Mouse (Mus musculus): ENCODE results near the gene Qpctl.

Gene Qpctl

DNA sequence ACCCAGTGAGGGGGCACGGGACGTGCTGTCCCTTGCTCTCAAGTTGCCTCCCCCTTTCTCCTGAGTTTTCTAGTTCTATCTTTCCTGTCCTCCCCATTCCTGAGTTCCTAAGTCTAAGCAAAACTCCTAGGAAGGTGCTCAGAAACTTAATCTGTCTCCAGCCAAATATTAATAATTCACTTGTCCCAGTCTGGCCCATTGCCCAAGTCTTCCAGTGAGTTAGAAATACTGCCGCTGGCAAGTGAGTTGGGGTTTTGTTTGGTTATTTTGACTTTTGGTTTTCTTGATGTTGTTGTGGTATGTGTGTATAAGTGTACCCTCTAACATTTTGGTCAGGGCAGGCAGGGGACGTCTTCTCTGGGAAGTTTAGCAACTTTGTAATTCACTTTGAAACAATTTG lies 27.4 kb downstream of the Qpctl start:
- no peak for DNase-seq (ENCODE audit: low read depth)

DNA sequence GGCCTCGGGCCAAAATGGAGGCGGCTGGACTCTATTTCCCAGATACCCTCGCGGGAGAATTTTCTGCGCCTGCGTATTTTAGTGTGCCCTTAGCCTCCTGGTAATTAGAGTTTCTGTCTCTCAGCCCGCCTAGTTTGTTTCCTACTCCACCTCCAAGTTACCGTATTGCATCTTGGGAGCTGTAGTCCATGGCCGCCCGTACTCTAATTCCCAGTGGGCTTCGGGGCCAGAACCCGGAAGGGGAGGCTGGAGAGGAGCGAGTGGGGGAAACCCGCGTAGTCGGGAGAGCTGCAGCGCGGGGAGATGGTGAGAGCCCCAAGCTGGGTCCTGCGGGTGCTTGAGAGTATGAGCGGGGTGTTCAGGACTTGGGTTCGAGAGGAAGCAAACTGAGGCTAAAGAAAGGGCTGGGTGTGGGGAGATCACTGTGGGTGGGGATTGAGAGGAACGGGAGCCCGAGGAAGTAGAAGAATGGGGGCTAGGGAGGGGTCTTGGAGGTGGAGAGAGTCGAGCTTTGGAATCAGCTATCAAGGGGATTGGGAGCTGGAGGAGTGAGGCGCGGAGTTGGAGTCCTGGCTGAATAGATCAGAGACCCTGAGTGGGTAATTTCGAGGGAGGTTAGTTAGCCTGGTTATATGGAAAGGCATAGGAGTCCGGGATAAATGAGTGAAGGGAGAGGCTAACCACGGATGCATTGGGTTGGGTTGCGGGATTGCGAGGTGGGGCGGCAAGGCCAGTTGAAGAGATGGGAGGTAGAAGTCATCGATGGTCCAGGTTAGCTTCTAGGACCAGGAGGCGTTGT lies 29.3 kb downstream of the Qpctl start, which contains the start of gene Fbxo46:
Gene Fbxo46 (plus strand): TSS at position 229 of the 799 bp plus-strand sequence.
- peak; percentile 99 for DNase-seq (ENCODE audit: low read depth)

DNA sequence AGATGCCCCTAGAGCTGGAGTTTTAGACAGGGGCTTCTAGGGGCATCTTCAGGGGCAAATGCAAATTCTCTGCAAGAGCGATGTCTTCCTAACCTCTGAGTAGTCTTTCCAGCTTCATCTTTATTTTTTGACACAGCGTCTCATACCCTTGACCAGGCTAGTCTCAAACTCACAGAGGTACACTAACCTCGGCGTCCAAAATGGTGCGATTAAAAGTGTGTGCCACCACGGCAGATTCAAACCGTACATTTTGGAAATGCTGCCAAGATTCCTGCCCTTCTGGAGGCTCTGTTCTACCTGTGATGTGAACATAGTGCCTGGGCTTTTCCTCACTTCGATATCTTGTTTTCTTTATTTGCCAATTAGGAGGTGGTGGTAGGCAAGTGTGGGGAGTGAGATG lies 30.0 kb downstream of the Qpctl start:
- no peak for DNase-seq (ENCODE audit: low read depth)

DNA sequence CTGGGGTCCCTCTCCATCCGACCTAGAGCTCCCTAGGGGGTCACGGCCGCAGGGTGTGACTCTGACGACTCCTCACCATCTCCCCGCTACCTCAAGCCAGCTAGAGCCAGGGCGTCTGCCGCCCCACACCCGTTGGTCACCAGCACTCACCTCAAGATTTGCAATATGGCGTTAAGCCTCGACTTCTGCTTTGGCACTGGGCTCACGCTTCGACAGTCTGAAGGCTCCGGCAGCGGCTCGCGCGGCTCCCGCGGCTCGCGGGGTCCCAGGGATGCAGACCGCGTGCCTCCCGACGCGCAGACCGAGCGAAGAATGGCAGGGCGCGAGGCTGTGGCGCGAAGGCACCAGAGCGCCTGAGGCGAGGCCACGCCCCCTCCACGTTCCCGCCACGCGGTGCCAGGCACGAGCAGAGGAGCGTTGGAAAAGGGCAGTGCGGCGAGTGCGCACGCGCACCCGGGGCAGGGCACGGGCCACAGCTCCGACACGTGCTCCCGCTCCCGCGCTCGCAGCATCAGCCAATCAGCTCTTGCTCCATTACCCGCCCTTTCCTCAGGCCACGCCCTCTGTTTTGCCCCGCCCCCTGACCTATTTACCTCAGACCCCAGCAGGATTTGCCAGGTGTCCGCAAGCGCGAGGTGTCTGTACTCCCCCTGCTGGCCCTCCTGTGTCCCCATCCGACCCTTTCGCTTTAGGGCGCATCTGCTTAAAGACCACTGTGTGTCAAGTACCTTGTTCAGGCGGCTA lies 30.9 kb downstream of the Qpctl start, which contains the start of gene Gm4969:
Gene Gm4969 (minus strand): TSS at position 341 of the 744 bp plus-strand sequence.
- DNase-seq (ENCODE audit: low read depth) = peak; percentile 54

DNA sequence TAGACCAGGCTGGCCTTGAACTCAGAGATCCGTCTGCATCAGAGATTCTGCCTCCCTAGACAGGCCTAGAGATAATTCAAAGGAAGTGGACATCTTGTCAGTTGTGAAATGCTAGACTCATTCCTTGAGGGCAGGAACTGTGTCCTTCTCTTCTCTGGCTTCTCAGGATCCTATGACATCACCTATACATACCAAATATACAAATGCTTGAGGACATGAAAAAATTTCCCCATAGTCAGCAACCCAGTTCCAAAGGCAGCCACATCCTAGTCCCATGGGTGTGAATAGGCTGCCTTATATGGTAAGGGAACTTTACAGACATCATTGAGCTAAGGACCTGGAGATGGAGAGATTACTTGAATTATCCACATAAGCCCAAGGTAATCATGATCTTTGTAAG lies 39.5 kb downstream of the Qpctl start:
- no peak for DNase-seq (ENCODE audit: low read depth)

DNA sequence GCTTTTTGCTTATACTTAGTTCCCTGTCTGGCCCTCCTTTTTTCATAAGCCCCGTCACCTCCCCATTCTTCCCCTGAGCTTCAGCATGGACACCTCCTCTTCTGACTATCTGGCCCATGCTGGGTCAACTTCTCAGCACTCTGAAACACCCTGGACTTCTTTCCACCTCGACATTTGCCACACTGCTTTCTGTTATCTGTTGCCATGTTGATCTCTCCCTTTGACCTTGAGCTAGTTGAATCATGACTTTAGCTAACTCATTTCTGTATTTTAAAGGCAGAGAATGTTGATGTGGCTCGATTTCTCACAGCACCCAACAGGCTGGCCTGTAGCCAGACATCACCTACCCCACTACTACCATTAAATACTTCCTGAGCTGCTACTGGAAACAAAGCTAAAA lies 41.7 kb downstream of the Qpctl start:
- DNase-seq (ENCODE audit: low read depth) = no peak

DNA sequence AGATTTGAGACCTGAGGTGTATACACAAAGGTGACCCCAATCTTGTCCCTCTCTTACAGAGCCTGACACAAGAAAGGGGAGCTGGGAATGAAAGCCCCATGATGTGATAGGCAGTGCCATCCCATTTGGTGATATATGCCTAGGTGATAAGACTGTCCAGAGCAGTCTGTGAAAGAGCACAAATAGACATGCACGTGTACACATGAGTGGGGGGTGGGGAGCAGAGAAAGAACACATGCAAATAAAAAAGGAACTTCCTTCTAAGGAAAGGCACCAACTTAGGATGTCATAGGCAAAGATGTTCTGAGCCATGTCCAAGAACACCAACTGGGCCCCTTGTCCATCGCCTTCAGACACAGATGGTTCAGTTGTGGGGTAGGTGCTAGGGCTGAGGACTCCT lies 44.6 kb downstream of the Qpctl start:
- DNase-seq (ENCODE audit: low read depth) = no peak

DNA sequence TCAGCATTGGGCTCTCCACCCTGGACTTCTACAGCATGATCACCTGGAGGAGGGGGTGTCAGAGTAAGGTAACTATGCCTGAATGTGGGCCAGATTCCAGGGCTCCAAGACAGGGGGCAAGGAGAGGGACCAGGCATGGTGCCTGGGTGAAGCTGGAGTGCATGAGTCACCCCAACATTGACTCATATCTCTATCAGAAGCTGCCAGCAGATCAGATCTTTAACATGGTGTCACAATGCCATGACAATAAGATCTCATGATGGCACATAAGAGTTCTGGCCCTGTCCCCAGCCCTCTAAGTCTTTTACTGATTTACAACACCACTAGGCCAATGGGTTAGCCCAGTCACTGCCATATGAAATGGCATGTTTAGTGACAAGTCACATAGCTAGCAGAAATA lies 45.4 kb downstream of the Qpctl start:
- DNase-seq (ENCODE audit: low read depth) = no peak

DNA sequence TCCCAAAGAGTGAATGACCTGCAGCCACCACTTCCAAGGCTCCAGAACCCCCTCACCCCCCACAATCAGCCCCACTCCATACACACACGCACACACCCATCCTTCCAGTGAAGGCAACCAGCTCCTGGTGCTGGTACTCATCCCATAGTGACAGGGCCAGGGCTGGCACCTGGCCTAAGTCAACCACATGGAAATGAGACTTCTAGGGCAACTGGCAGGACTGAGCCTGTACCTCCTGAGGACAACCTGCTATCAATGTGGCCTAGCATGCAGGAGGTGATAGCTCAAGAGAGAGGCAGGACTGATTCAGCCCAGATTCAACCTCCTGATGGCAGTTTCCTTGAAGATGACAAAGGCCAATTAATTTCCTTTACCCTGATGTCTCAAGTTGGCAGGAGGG lies 48.8 kb downstream of the Qpctl start:
- no peak for DNase-seq (ENCODE audit: low read depth)

DNA sequence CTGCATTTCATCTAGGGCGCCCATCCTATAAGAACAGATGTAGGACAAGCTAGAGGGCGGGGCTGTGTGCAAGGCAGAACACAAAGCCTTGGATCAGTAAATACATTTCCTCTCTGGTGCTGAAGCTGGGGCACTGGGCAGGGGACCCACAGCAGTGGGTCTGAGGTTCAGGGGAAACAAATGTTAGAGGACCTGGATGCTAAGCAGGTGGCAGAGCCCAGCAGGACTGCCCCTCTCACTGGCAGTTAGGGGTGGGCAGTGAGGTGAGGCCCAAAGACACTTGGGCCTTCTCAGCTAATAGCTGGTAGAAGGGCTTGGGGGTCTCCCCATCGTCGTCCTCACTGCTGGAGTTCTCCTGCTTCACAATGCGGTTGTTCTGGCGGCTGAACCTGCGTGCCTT lies 50.3 kb downstream of the Qpctl start:
- DNase-seq (ENCODE audit: low read depth) = no peak

DNA sequence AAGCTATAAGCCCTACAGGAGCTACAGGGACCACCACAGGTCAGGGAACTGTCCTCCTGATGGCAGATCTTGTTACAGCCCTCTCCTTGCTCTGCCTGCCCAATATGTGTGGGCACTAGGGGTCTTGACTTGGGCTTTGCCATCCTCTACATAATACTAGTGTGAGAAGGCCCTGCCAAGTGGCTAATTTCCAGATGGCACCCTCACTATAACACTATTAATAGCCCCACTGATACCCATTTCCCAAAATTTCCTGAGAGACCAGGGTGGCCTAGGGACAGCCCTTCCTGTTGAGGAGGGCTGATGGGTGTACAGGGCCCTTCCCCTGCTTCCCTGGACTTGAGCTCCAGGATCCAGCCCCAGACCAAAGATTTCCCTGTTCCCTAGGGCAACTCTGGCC lies 51.2 kb downstream of the Qpctl start:
- DNase-seq (ENCODE audit: low read depth) = no peak

DNA sequence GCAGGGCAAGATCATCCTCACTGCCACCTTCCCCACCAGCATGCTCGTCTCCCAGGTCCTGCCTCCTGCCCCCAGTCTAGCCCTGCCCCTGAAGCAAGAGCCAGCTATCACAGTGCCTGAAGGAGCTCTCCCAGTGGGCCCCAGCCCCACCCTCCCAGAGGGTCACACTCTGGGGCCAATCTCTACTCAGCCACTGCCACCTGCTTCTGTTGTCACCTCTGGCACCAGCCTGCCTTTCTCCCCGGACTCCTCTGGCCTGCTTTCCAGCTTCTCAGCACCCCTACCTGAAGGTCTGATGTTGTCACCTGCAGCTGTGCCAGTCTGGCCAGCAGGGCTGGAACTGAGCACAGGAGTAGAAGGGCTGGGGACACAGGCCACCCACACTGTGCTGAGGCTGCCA lies 51.9 kb downstream of the Qpctl start:
- DNase-seq (ENCODE audit: low read depth) = no peak

DNA sequence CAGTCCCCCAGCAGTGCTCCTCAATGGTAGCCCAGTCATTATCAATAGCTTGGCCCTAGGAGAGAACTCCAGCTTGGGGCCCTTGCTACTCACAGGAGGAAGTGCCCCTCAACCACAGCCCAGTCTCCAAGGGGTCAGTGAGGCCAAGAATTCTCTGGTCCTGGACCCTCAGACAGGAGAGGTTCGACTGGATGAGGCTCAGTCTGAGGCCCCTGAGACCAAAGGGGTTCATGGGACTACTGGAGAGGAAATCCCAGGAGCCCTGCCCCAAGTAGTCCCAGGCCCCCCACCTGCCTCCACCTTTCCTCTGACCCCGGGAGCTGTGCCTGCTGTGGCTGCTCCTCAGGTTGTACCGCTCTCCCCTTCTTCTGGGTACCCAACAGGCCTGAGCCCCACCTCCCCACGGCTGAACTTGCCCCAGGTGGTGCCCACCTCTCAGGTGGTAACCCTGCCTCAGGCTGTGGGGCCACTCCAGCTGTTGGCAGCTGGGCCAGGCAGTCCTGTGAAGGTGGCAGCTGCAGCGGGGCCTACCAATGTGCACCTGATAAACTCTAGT lies 52.6 kb downstream of the Qpctl start:
- DNase-seq (ENCODE audit: low read depth) = no peak

DNA sequence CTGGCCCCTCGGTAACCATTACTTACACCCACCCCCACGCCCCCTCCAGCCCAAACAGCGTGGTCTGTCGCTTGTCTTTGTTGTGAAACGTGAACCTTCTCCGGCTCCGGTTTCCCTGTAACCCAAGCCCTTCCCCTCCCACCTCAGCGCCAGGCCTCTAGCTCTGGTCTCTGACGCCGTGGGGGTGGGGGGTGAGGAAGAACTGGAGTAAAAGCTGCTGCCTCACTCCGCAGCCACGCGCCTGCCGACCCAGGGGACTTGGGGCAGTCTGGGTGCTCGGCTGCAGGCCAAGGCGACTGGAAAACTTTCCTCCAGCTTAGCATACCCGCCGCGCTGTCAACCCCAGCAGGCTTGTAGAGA lies 53.4 kb downstream of the Qpctl start:
- no peak for DNase-seq (ENCODE audit: low read depth)

DNA sequence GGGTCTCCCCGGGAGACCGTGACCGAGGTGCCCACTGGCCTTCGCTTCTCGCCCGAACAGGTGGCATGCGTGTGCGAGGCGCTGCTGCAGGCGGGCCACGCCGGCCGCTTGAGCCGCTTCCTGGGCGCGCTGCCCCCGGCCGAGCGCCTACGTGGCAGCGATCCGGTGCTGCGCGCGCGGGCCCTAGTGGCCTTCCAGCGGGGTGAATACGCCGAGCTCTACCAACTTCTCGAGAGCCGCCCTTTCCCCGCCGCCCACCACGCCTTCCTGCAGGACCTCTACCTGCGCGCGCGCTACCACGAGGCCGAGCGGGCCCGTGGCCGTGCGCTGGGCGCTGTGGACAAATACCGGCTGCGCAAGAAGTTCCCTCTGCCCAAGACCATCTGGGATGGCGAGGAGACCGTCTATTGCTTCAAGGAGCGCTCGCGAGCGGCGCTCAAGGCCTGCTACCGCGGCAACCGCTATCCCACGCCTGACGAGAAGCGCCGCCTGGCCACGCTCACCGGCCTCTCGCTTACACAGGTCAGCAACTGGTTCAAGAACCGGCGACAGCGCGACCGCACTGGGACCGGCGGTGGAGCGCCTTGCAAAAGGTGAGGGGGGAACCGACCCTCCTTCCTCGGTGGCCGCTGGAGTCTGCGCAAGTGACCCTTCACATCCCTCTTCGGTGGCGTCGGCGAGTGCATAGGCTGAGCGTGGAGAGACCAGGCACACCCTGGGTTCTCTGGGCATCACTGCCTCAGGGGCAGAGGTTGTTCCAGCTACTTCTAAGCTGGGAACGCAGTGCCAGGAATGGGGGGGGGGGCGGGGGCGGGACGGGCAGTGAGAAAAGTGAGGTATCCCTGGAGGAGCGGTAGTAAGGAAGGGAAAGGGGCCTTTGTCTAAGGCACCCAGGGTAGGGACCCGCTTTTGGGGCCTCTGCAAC lies 54.0 kb downstream of the Qpctl start:
- peak; percentile 68 for DNase-seq (ENCODE audit: low read depth)

DNA sequence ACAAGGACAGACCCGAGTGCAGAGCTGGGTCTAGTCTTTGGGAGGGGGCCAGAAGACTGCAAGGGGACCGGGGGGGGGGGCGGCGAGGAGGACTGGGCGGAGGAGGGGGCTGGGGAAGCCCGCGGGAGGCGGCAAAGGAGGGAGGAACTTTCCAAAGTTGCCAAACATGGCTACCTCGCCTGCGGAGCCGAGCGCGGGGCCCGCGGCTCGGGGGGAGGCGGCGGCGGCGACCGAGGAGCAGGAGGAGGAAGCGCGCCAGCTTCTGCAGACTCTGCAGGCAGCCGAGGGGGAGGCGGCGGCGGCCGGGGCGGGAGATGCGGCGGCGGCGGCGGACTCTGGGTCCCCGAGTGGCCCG lies 54.6 kb downstream of the Qpctl start, which contains the start of gene Six5:
Gene Six5 (plus strand): TSS at position 124 of the 355 bp plus-strand sequence.
- peak; percentile 61 for DNase-seq (ENCODE audit: low read depth)

DNA sequence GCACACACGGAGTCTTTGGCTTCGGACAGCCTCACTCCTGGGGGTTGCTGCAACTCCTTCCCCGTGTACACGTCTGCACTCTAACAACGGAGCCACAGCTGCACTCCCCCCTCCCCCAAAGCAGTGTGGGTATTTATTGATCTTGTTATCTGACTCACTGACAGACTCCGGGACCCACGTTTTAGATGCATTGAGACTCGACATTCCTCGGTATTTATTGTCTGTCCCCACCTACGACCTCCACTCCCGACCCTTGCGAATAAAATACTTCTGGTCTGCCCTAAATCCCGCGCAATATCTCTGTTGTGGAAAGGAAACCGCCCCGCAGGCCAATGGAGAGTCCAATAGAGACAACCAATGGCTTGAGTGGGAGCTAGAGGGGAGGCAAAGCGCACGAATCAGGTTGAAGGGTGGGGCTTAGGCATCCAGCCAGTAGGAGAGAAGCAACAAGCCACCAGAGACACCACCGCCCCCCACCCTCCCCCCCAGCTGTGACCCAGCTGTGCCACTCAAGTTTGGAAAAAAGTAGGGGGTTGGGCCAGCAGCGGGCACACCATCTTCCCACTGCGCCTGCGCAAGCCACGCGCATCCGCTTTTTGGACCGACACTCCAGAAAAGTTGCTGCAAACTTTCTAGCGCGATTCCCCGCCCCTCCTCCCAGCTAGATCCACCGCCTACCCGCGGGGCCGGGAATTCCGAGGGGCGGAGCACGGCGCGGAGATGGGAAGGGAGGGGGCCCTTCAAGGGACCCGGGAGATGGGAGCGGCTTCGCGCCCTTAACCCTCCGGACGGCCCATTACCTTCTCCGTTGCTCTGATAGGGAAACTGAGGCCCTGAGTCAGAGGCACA lies 55.3 kb downstream of the Qpctl start:
- DNase-seq (ENCODE audit: low read depth) = peak; percentile 93

DNA sequence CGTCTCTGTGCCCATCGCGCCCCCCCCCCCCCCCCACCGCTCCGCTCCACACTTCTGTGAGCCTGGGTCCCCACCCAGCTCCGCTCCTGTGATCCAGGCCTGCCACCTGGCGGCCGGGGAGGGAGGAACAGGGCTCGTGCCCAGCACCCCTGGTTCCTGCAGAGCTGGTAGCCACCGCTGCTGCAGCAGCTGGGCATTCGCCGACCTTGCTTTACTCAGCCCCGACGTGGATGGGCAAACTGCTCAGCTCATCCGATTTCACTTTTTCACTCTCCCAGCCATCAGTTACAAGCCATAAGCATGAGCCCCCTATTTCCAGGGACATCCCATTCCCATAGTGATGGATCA lies 55.9 kb downstream of the Qpctl start:
- DNase-seq (ENCODE audit: low read depth) = peak; percentile 89

DNA sequence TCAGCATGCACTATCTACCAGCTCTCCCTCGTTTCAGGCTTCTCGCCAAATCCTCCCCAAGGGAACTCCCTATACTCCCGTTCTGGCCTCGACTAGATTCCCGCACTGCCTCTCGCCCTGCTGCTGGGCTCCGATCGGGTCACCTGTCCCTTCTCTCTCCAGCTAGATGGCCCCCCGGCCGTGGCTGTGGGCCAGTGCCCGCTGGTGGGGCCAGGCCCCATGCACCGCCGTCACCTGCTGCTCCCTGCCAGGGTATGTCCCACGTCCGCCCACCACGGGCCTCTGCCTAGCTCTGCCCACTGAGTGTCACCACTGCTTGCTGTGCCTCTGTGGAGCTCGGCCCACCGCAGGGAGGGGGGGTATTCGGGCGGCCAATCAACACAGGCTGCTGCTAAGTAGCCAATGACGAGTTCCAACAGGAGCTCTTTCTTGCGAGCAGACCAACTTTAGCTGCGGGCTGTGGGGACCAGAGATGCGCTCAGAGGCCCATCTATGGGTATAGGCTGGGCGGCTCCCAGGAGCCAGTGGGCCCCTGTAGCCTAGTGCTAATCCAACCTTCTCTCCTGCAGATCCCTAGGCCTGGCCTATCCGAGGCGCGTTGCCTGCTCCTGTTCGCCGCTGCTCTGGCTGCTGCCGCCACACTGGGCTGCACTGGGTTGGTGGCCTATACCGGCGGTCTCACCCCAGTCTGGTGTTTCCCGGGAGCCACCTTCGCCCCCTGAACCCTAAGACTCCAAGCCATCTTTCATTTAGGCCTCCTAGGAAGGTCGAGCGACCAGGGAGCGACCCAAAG lies 56.5 kb downstream of the Qpctl start:
- DNase-seq (ENCODE audit: low read depth) = peak; percentile 47

DNA sequence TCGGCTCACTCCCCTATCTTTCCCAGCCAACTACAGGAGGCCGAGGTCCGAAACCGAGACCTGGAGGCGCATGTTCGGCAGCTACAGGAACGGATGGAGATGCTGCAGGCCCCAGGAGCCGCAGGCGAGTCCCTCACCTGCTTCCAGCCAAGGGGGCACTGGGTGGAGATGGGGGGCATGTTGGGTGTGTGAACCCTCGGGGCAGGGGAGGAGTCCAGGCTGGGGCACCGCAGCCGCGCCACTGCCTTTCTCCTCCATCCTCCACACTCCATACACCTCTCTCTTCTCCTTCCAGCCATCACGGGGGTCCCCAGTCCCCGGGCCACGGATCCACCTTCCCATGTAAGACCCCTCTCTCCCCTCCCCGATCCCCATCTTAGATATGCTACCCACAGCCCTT lies 57.2 kb downstream of the Qpctl start:
- DNase-seq (ENCODE audit: low read depth) = no peak

All from induced T-regulatory cell, adult 2 months (primary cell).